9 mouse cellular contexts compared by ENCODE assay signal in genomic region chr1:55406023-55406413, GRCm38 (mm10). TPM values are rescaled to one million over a fixed set of nuclear protein-coding genes. Genes with fewer than 3 reads are reported as not detected.
A peak's percentile ranks its signal among the peaks of the same experiment; 100 is the strongest.
DNase-seq lines count a peak whose midpoint lies in the region; ATAC-seq lines count a peak whose summit lies in the region.
"Had no signal": no experiment of that assay in that cellular context is flagged by ENCODE, and none has a peak within 500 bp of the region (broad histone marks: within the 10 kb centered on the region; RNA-seq: fewer than 3 reads in every experiment).

No protein-coding gene starts in this region.

- H3K4me3 ChIP-seq in hindbrain, embryonic 16.5 days (ENCODE audit: low read length): peak overlapping the region; percentile 88
- peak overlapping the region; percentile 67 for H3K4me3 ChIP-seq in limb, embryonic 13.5 days
- peak overlapping the region; percentile 89 for H3K4me3 ChIP-seq in midbrain, embryonic 15.5 days

- peak; percentile 84 to 86 for DNase-seq in heart, adult 18-20 months
- no peak for DNase-seq in heart, adult 11 months
- peak; percentile 83 for DNase-seq in adrenal gland, postnatal 14 days
- DNase-seq in gastrocnemius, adult 8-10 months (ENCODE audit: low spot score in 2 of 2): peak; percentile 63 to 73
- DNase-seq in urinary bladder, postnatal 14 days (ENCODE audit: low spot score): peak; percentile 78

- under 1% methylated on average over 42 of the region's 42 CpGs for WGBS in hindbrain, embryonic 16.5 days
- WGBS in limb, embryonic 13.5 days: under 1% methylated on average over 39 of the region's 42 CpGs
- under 1% methylated on average over 42 of the region's 42 CpGs for WGBS in midbrain, embryonic 15.5 days

- peak overlapping the region; percentile 85 for H3K9ac ChIP-seq in hindbrain, embryonic 16.5 days (ENCODE audit: low read depth, low read length)
- peak overlapping the region; percentile 75 for H3K9ac ChIP-seq in limb, embryonic 13.5 days
- H3K9ac ChIP-seq in midbrain, embryonic 15.5 days: peak overlapping the region; percentile 78

- peak; percentile 79; the same call in 1 of the 2 replicates for ATAC-seq in hindbrain, embryonic 16.5 days
- ATAC-seq in limb, embryonic 13.5 days (ENCODE audit: low FRiP score, low read depth): peak; percentile 57; the same call in 1 of the 2 replicates
- peak; percentile 77 for ATAC-seq in midbrain, embryonic 15.5 days (replicated peaks)

- no peaks in the 10 kb centered on the region for H3K9me3 ChIP-seq in hindbrain, embryonic 16.5 days (ENCODE audit: control insufficient read depth, low read length)
- H3K9me3 ChIP-seq in limb, embryonic 13.5 days: no peaks in the 10 kb centered on the region
- H3K9me3 ChIP-seq in midbrain, embryonic 15.5 days: no peaks in the 10 kb centered on the region

- peak overlapping the region; percentile 87 for H3K27ac ChIP-seq in hindbrain, embryonic 16.5 days (ENCODE audit: low read depth, low read length)
- peak overlapping the region; percentile 39; the same call in 1 of the 2 replicates for H3K27ac ChIP-seq in limb, embryonic 13.5 days
- peak overlapping the region; percentile 83 for H3K27ac ChIP-seq in midbrain, embryonic 15.5 days

- H3K4me1 ChIP-seq in hindbrain, embryonic 16.5 days (ENCODE audit: control insufficient read depth, insufficient read depth, low read depth, low read length): peaks cover 14% of the 10 kb centered on the region
- peaks cover 15% of the 10 kb centered on the region for H3K4me1 ChIP-seq in limb, embryonic 13.5 days
- peaks cover 26% of the 10 kb centered on the region for H3K4me1 ChIP-seq in midbrain, embryonic 15.5 days

- H3K36me3 ChIP-seq in hindbrain, embryonic 16.5 days (ENCODE audit: control insufficient read depth, insufficient read depth, low read length): no peaks in the 10 kb centered on the region
- no peaks in the 10 kb centered on the region for H3K36me3 ChIP-seq in limb, embryonic 13.5 days
- no peaks in the 10 kb centered on the region for H3K36me3 ChIP-seq in midbrain, embryonic 15.5 days (replicated peaks)
- H3K36me3 ChIP-seq: G1E had no signal

- H3K4me2 ChIP-seq in hindbrain, embryonic 16.5 days (ENCODE audit: low read length): peak overlapping the region; percentile 96
- H3K4me2 ChIP-seq in limb, embryonic 13.5 days (replicated peaks): peak overlapping the region; percentile 99
- peak overlapping the region; percentile 94 for H3K4me2 ChIP-seq in midbrain, embryonic 15.5 days

- H3K27me3 ChIP-seq in hindbrain, embryonic 16.5 days (replicated peaks; ENCODE audit: control insufficient read depth, insufficient read depth, low read length): no peaks in the 10 kb centered on the region; the same call in 1 of the 2 replicates
- peaks cover 32% of the 10 kb centered on the region for H3K27me3 ChIP-seq in limb, embryonic 13.5 days
- peaks cover 5% of the 10 kb centered on the region; the same call in 1 of the 2 replicates for H3K27me3 ChIP-seq in midbrain, embryonic 15.5 days (replicated peaks)

RNA-seq across cellular contexts. Expression of gene Plcl1, which starts 0.3 kb away (rescaled TPM):
- total RNA-seq in heart, adult 18-20 months (2021): 1 to 10 TPM; 2.7 to 3.3 TPM
- total RNA-seq in adrenal gland, postnatal 14 days (2021): 5.3 and 6.2 TPM in 2 replicates
- 1 to 10 TPM; 3.4 to 4.5 (median 4.3) TPM for total RNA-seq in gastrocnemius, adult 8-10 months (2022)
- 3.7 and 4.1 TPM in 2 replicates for polyA plus RNA-seq in hindbrain, embryonic 16.5 days (2015; fragmentation: Nextera tagmentation; extraction: Ambion mirVana)
- 1.3 TPM in 2 replicates for polyA plus RNA-seq in limb, embryonic 13.5 days (2015; fragmentation: Nextera tagmentation; extraction: Ambion mirVana)
- polyA plus RNA-seq in midbrain, embryonic 15.5 days (2015; fragmentation: Nextera tagmentation; extraction: Ambion mirVana): 4.6 and 4.8 TPM in 2 replicates
- polyA plus RNA-seq: G1E had no signal

RNA-seq across cellular contexts. Expression of gene Boll, which starts 42.7 kb away (rescaled TPM):
- total RNA-seq in heart, adult 18-20 months (2021): not detected
- total RNA-seq in adrenal gland, postnatal 14 days (2021): 0.45 and 0.48 TPM in 2 replicates
- total RNA-seq in gastrocnemius, adult 8-10 months (2022): not detected
- polyA plus RNA-seq in hindbrain, embryonic 16.5 days (2015; fragmentation: Nextera tagmentation; extraction: Ambion mirVana): 0.19 TPM in 1 of 2 replicates, not detected in the other
- 0.42 and 4.8 TPM in 2 replicates for polyA plus RNA-seq in limb, embryonic 13.5 days (2015; fragmentation: Nextera tagmentation; extraction: Ambion mirVana)
- not detected in 2 replicates for polyA plus RNA-seq in midbrain, embryonic 15.5 days (2015; fragmentation: Nextera tagmentation; extraction: Ambion mirVana)
- polyA plus RNA-seq: G1E had no signal
